ENCODE assay signal across 15 mouse cellular contexts in genomic region chr13:81824576-81825330, GRCm38 (mm10). TPM values are rescaled to one million over a fixed set of nuclear protein-coding genes. Genes with fewer than 3 reads are reported as not detected.
DNase-seq lines count a peak whose midpoint lies in the region; TF ChIP-seq lines count a peak whose summit lies in the region.
"Had no signal": no experiment of that assay in that cellular context is flagged by ENCODE, and none has a peak within 500 bp of the region (broad histone marks: within the 10 kb centered on the region; RNA-seq: fewer than 3 reads in every experiment).

No protein-coding gene starts in this region.

- DNase-seq in right cerebral cortex, adult 18-20 months = peak; percentile 86
- no peak for DNase-seq in right cerebral cortex, postnatal 4 days
- DNase-seq in left cerebral cortex, adult 18-20 months (ENCODE audit: low spot score in 2 of 2) = peak; percentile 66 to 79
- DNase-seq in urinary bladder, postnatal 4 days (ENCODE audit: low spot score in 2 of 2) = no peak
- DNase-seq in natural killer cell, adult 2 months (ENCODE audit: low spot score in 2 of 2) = no peak
- no peak for DNase-seq in cerebellum, postnatal 25 days
- DNase-seq: cerebellum, adult 9-11 months; gastrocnemius, postnatal 14 days; heart, adult 2 months; midbrain, embryonic 14.5 days had no signal

- TF ChIP-seq CTCF in olfactory bulb, adult 2 months (IDR thresholded peaks at IDR 0.05; ENCODE audit: insufficient read depth, low read depth, low read length) = no peak

- TF ChIP-seq POLR2A in olfactory bulb, adult 2 months (IDR thresholded peaks at IDR 0.05; ENCODE audit: insufficient read depth, low read depth, low read length) = no peak

- WGBS in olfactory bulb, adult 2 months = 35% methylated on average over 11 of the region's 11 CpGs

- H3K4me3 ChIP-seq in olfactory bulb, adult 2 months (ENCODE audit: insufficient read depth, low read depth, low read length) = no peak overlapping the region
- H3K4me3 ChIP-seq: forebrain, embryonic 12.5 days; heart, adult 2 months; heart, embryonic 15.5 days; limb, embryonic 13.5 days; liver, embryonic 15.5 days had no signal

- peaks cover 7% of the 10 kb centered on the region for H3K4me1 ChIP-seq in olfactory bulb, adult 2 months (ENCODE audit: control insufficient read depth, insufficient read depth, low read length)
- H3K4me1 ChIP-seq: forebrain, embryonic 12.5 days; heart, embryonic 15.5 days; limb, embryonic 13.5 days; liver, embryonic 15.5 days had no signal

- peak overlapping the region; percentile 69 for H3K27ac ChIP-seq in olfactory bulb, adult 2 months (ENCODE audit: insufficient read depth, low read depth, low read length)
- H3K27ac ChIP-seq: forebrain, embryonic 12.5 days; heart, adult 2 months; heart, embryonic 15.5 days; limb, embryonic 13.5 days; liver, embryonic 15.5 days had no signal

RNA-seq across cellular contexts. Expression of gene Cetn3, which starts 41.9 kb away (rescaled TPM):
- 100 to 1,000 TPM; 108 TPM for total RNA-seq in left cerebral cortex, adult 18-20 months (2021)
- not detected in 2 replicates for polyA plus RNA-seq in olfactory bulb, adult 2 months (2012; ENCODE audit: insufficient read depth, insufficient read length, low replicate concordance, missing spikeins)

Comparison
In these comparisons a context has a peak if more than half of its experiments do, and no peak if none do; other contexts are left out.
1. DNase-seq: peak in right cerebral cortex, adult 18-20 months (single experiment) and left cerebral cortex, adult 18-20 months (2 of 2); none in right cerebral cortex, postnatal 4 days (single experiment), urinary bladder, postnatal 4 days (0 of 2), natural killer cell, adult 2 months (0 of 2) and cerebellum, postnatal 25 days (0 of 2).